Mouse (Mus musculus): ENCODE data around the gene Fuom.

- TF ChIP-seq POLR2A (IDR thresholded peaks at IDR 0.05; ENCODE audit: insufficient read length, low read depth): no peak
- TF ChIP-seq TCF3 (IDR thresholded peaks at IDR 0.05; ENCODE audit: insufficient read length, low read depth): no peak
- no peak for TF ChIP-seq CEBPB (IDR thresholded peaks at IDR 0.05; ENCODE audit: insufficient read depth, poor library complexity, severe bottlenecking)
- no peak for TF ChIP-seq MAX (IDR thresholded peaks at IDR 0.05; ENCODE audit: low read depth)
- TF ChIP-seq MYOG (IDR thresholded peaks at IDR 0.05; ENCODE audit: control insufficient read depth in 1 of 3, insufficient read depth in 1 of 3, insufficient read length in 2 of 3, low read depth in 2 of 3): no peak
- no peak for TF ChIP-seq USF1 (IDR thresholded peaks at IDR 0.05; ENCODE audit: low read depth)
- TF ChIP-seq E2F4 (IDR thresholded peaks at IDR 0.05; ENCODE audit: insufficient read depth): no peak
- no peak for TF ChIP-seq MYOD1 (IDR thresholded peaks at IDR 0.05; ENCODE audit: control insufficient read depth in 1 of 3, insufficient read length in 2 of 3, low read depth in 2 of 3)
- TF ChIP-seq SRF (IDR thresholded peaks at IDR 0.05; ENCODE audit: control insufficient read depth, insufficient read length, low read depth): no peak
- no peak for TF ChIP-seq POLR2AphosphoS2 (IDR thresholded peaks at IDR 0.05; ENCODE audit: insufficient read length, low read depth)
- TF ChIP-seq TCF12 (IDR thresholded peaks at IDR 0.05; ENCODE audit: insufficient read depth, poor library complexity, severe bottlenecking): no peak
- TF ChIP-seq REST (IDR thresholded peaks at IDR 0.05; ENCODE audit: insufficient read depth, insufficient read length): no peak
Measured at GRCm38 (mm10) chr7:140135106-140135770, 33.0 kb upstream of the Fuom start.
